Mouse (Mus musculus) G1E (cell line): ENCODE measurements at regions not wholly inside any gene's neighbourhood (a gene's known extent, or its start where the extent isn't known, plus 50 kb on each side); places are given as distances from the start of the nearest gene placed in this dataset.

Experiments
- ATAC-seq: 2 replicates; pipeline ENCODE4 v1.8.0; 2016; ENCODE audit warnings: mild to moderate bottlenecking; ENCODE audit not compliant: insufficient number of reproducible peaks, poor library complexity, low FRiP score, severe bottlenecking; ENCODE audit errors: extremely low read depth
- DNase-seq: peaks from one replicate; pipeline ENCODE4 v3.0.0; 2012; ENCODE audit warnings: low spot score
- H3K27me3 ChIP-seq: 2 replicates; pipeline ENCODE4 v1.6.1; 2012; ENCODE audit warnings: mild to moderate bottlenecking, low read length, inconsistent platforms; ENCODE audit not compliant: insufficient read depth
- H3K36me3 ChIP-seq: replicated peaks from 2 replicates; pipeline ENCODE3; 2012; ENCODE audit warnings: mild to moderate bottlenecking, inconsistent platforms
- H3K4me1 ChIP-seq: 2 replicates; pipeline ENCODE4 v1.6.1; 2012; ENCODE audit warnings: low read depth, low read length, inconsistent platforms, mixed read lengths; ENCODE audit not compliant: insufficient read depth
- H3K4me3 ChIP-seq: 2 replicates; pipeline ENCODE4 v1.5.1; 2012; ENCODE audit warnings: low read depth, mild to moderate bottlenecking, inconsistent platforms, low read length, moderate library complexity, mixed read lengths
- H3K9me3 ChIP-seq: replicated peaks from 2 replicates; pipeline ENCODE4 v1.6.1; 2012; ENCODE audit warnings: inconsistent platforms
- CTCF ChIP-seq: IDR thresholded peaks from 2 replicates; pipeline ENCODE4 v1.5.1; 2012; ENCODE audit warnings: low read depth, low read length, inconsistent platforms, mixed read lengths
- GATA1 ChIP-seq: IDR thresholded peaks from 2 replicates; pipeline ENCODE4 v1.6.1; 2012; ENCODE audit warnings: borderline replicate concordance, low read length, inconsistent platforms, mixed read lengths
- GATA2 ChIP-seq: IDR thresholded peaks from 2 replicates; pipeline ENCODE4 v1.6.1; 2012; ENCODE audit warnings: low read depth, low read length, inconsistent platforms, borderline replicate concordance
- POLR2AphosphoS5 ChIP-seq: IDR thresholded peaks from 2 replicates; pipeline ENCODE4 v1.6.1; 2012; ENCODE audit warnings: low read depth, low read length, inconsistent platforms; ENCODE audit not compliant: insufficient replicate concordance
- TAL1 ChIP-seq: conservative IDR thresholded peaks from 2 replicates; pipeline ENCODE4 v1.6.1; 2012; ENCODE audit warnings: low read depth, low read length, inconsistent platforms, mixed read lengths

- Histone ChIP-seq H3K9me3 (no peaks in the 10 kb centered on the region), H3K4me3 (no peak overlapping the region), H3K4me1 (no peaks in the 10 kb centered on the region), H3K27me3 (peaks cover 22% of the 10 kb centered on the region), H3K36me3 (no peaks in the 10 kb centered on the region)
- DNase-seq (no peak), ATAC-seq (no peak)
- no peak for TF ChIP-seq GATA1
- TF ChIP-seq CTCF = no peak
- TF ChIP-seq POLR2AphosphoS5 = no peak
- TF ChIP-seq TAL1 = no peak
- no peak for TF ChIP-seq GATA2
These were observed 206.3 kb upstream of the Mkln1 start for GRCm38 (mm10) chr6:31192197-31192596.

- no peak for ATAC-seq
- no peak for DNase-seq
- Histone ChIP-seq H3K4me3 (no peak overlapping the region), H3K27me3 (peaks cover 26% of the 10 kb centered on the region), H3K4me1 (no peaks in the 10 kb centered on the region), H3K9me3 (no peaks in the 10 kb centered on the region), H3K36me3 (no peaks in the 10 kb centered on the region)
- TF ChIP-seq POLR2AphosphoS5 (no peak), GATA1 (no peak), GATA2 (no peak), TAL1 (no peak), CTCF (no peak)
These were observed 205.3 kb upstream of the Mkln1 start for GRCm38 (mm10) chr6:31193202-31193601.

DNA sequence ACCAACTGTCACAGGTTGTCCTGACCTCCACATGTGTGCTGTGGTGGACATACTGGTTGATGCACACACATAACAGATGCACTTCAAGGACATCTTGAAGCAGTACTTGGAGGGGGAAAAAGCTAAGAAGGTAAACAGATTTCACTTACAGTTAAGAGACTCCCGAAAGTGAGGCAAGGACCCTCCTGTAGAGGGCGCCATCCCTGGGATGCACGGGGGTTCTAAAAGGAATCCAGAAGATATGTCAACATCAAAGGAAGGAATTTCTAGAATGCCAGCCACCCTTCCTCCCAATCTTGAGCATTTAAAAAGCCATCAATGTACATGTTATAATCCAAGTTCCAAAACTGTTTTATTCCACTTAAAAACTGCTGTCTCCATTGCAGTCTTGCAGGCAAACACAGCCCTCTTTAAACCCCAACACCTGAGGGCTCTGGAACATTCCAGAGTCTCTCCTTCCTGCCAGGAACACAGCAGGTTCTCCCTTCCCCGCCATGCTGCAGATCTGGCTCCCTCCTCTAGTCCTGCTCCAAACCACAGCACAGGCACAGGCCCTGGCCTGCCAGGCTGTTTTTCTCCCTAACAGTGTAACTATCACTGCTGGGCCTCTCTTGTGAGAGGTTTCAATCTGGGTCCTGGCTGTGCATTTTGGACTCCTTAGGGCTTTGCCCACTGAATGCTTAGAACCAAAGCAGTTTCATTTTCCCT is 200.8 kb upstream of the Mkln1 start:
- DNase-seq (no peak), ATAC-seq (no peak)
- no peak overlapping the region for H3K4me3 ChIP-seq
- no peaks in the 10 kb centered on the region for H3K9me3 ChIP-seq
- no peaks in the 10 kb centered on the region for H3K4me1 ChIP-seq
- peaks cover 43% of the 10 kb centered on the region for H3K27me3 ChIP-seq
- H3K36me3 ChIP-seq = no peaks in the 10 kb centered on the region
- TF ChIP-seq GATA2 = no peak
- no peak for TF ChIP-seq POLR2AphosphoS5
- TF ChIP-seq CTCF = peak; percentile 23
- no peak for TF ChIP-seq GATA1

DNA sequence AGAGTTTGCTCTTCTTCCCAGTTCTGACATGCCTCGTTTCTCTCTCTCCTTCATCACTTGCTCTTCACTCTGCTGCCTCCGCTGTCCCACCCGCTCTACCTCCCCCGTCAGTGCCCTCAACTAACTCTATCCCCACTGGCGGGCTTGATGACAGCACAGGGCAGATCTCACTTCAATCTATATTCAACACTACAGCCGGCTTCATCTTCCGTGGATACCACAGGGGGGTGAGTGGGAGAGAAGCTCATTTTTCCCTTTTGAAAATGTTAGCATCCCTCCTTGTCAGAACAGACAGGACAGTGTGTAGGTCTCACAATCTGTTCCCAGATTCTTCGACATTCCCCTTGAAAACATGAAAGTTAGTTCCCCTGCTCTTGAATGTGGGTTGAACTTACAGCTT is 200.2 kb upstream of the Mkln1 start:
- no peaks in the 10 kb centered on the region for H3K36me3 ChIP-seq
- no peaks in the 10 kb centered on the region for H3K9me3 ChIP-seq
- TF ChIP-seq CTCF (no peak), GATA1 (no peak), POLR2AphosphoS5 (no peak), TAL1 (no peak), GATA2 (no peak)
- ATAC-seq (no peak), DNase-seq (no peak)
- no peaks in the 10 kb centered on the region for H3K4me1 ChIP-seq
- no peak overlapping the region for H3K4me3 ChIP-seq
- peaks cover 43% of the 10 kb centered on the region for H3K27me3 ChIP-seq

- ATAC-seq = no peak
- no peak for TF ChIP-seq CTCF
- Histone ChIP-seq H3K27me3 (peaks cover 42% of the 10 kb centered on the region), H3K4me1 (no peaks in the 10 kb centered on the region), H3K9me3 (no peaks in the 10 kb centered on the region), H3K36me3 (no peaks in the 10 kb centered on the region), H3K4me3 (no peak overlapping the region)
- DNase-seq = no peak
These were observed 197.8 kb upstream of the Mkln1 start for GRCm38 (mm10) chr6:31200705-31201104.

DNA sequence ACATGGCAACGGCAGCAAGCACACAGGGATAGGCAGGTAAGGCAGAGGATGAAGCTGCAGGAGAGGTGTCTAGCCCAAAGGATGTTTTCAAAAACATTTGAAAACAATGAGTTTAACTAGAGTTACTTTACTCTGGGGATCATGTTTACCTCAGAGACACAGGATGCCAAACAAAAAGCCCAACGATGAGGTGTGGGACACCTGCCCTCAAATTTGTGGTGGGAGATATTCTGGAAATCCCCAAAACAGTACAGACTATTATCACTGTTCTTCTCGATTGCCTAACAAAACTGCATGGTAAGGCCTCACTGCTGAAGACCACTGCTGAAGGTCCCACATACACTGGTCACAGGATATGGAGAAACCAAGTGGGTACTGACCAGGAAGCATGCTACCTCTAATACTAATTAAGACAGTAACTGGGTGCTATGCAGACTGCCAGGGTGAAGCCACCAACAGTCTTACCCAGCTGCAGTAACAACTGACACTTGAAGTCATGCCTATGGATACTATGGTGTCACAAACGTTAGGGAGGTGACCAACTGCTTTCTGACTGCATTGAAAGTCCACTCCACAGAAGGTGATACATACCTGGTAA is 197.1 kb upstream of the Mkln1 start:
- TF ChIP-seq GATA2 (no peak), GATA1 (no peak), TAL1 (no peak), POLR2AphosphoS5 (no peak), CTCF (no peak)
- Histone ChIP-seq H3K27me3 (peaks cover 41% of the 10 kb centered on the region), H3K9me3 (no peaks in the 10 kb centered on the region), H3K4me1 (no peaks in the 10 kb centered on the region), H3K4me3 (no peak overlapping the region), H3K36me3 (no peaks in the 10 kb centered on the region)
- no peak for DNase-seq
- ATAC-seq = no peak

DNA sequence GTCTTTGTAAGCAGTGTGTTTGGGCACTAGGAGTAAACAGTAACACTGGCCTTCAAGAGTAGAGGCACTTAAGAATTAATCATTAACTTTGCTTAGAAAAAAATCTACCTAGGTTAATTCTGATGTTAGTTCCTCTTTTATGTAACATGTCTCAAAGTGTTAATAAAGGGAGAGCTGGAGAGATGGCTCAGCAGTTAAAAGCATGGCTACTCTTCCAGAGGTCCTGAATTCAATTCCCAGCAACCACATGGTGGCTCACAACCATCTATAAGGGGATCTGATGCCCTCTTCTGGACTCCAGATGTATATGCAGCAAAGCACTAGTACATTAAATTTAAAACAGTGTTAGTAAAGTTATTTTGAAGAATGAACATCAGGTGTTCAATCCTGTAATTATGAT is 195.9 kb upstream of the Mkln1 start:
- TF ChIP-seq GATA2 = no peak
- Histone ChIP-seq H3K4me3 (no peak overlapping the region), H3K36me3 (no peaks in the 10 kb centered on the region), H3K27me3 (peaks cover 38% of the 10 kb centered on the region), H3K9me3 (no peaks in the 10 kb centered on the region), H3K4me1 (no peaks in the 10 kb centered on the region)
- DNase-seq (no peak), ATAC-seq (no peak)
